Mouse (Mus musculus): Measurements from ENCODE around the gene Mc1r. TPM values are rescaled to one million over a fixed set of nuclear protein-coding genes. Genes with fewer than 3 reads are reported as not detected.
A peak's percentile ranks its signal among the peaks of the same experiment; 100 is the strongest.
"Not testable (repeated sequence)": the region's sequence is repeated elsewhere in the genome, so short reads cannot be mapped to it uniquely, and the experiment has no call there.

The Mc1r gene
- polyA plus RNA-seq, 1 experiment, result 0.15 TPM

GRCm38 (mm10) chr8:123431616-123432365 is 24.9 kb downstream of the Mc1r start:
- TF ChIP-seq POLR2A (IDR thresholded peaks at IDR 0.05; ENCODE audit: control insufficient read depth, low read depth, low read length) (no peak), CTCF (IDR thresholded peaks at IDR 0.05; ENCODE audit: control insufficient read depth, insufficient read depth, insufficient replicate concordance, low read depth, low read length) (no peak)
- H3K27ac ChIP-seq (ENCODE audit: control insufficient read depth, insufficient read depth, low read depth, low read length), result no peak overlapping the region

GRCm38 (mm10) chr8:123432381-123432780 is 25.5 kb downstream of the Mc1r start:
- Histone ChIP-seq H3K4me1 (ENCODE audit: control insufficient read depth, insufficient read depth, low read length) (no peaks in the 10 kb centered on the region), H3K27ac (ENCODE audit: control insufficient read depth, insufficient read depth, low read depth, low read length) (no peak overlapping the region), H3K4me3 (ENCODE audit: control insufficient read depth, low read depth, low read length) (no peak overlapping the region), H3K36me3 (ENCODE audit: control insufficient read depth, insufficient read depth, low read length) (no peaks in the 10 kb centered on the region), H3K27me3 (ENCODE audit: control insufficient read depth, insufficient read depth, low read length) (no peaks in the 10 kb centered on the region)
- TF ChIP-seq CTCF (IDR thresholded peaks at IDR 0.05; ENCODE audit: control insufficient read depth, insufficient read depth, insufficient replicate concordance, low read depth, low read length), result no peak
- no peak for TF ChIP-seq POLR2A (IDR thresholded peaks at IDR 0.05; ENCODE audit: control insufficient read depth, low read depth, low read length)

More at GRCm38 (mm10) chr8:123431616-123432365, 24.9 kb downstream of the Mc1r start:
- no peaks in the 10 kb centered on the region for H3K36me3 ChIP-seq (ENCODE audit: control insufficient read depth, insufficient read depth, low read length)
- H3K27me3 ChIP-seq (ENCODE audit: control insufficient read depth, insufficient read depth, low read length), result no peaks in the 10 kb centered on the region
- H3K4me1 ChIP-seq (ENCODE audit: control insufficient read depth, insufficient read depth, low read length), result no peaks in the 10 kb centered on the region
- no peak overlapping the region for H3K4me3 ChIP-seq (ENCODE audit: control insufficient read depth, low read depth, low read length)

- not testable (repeated sequence) for H3K36me3 ChIP-seq (ENCODE audit: control insufficient read depth, insufficient read depth, low read length); H3K4me3 ChIP-seq (ENCODE audit: control insufficient read depth, low read depth, low read length); H3K27me3 ChIP-seq (ENCODE audit: control insufficient read depth, insufficient read depth, low read length); H3K4me1 ChIP-seq (ENCODE audit: control insufficient read depth, insufficient read depth, low read length); H3K27ac ChIP-seq (ENCODE audit: control insufficient read depth, insufficient read depth, low read depth, low read length)
These were observed 26.5 kb downstream of the Mc1r start for GRCm38 (mm10) chr8:123433241-123433974.

GRCm38 (mm10) chr8:123441788-123442187 is 34.9 kb downstream of the Mc1r start:
- H3K4me1 ChIP-seq (ENCODE audit: control insufficient read depth, insufficient read depth, low read length), result peaks cover 12% of the 10 kb centered on the region
- no peaks in the 10 kb centered on the region for H3K36me3 ChIP-seq (ENCODE audit: control insufficient read depth, insufficient read depth, low read length)
- no peaks in the 10 kb centered on the region for H3K27me3 ChIP-seq (ENCODE audit: control insufficient read depth, insufficient read depth, low read length)
- TF ChIP-seq CTCF (IDR thresholded peaks at IDR 0.05; ENCODE audit: control insufficient read depth, insufficient read depth, insufficient replicate concordance, low read depth, low read length), result no peak
- TF ChIP-seq POLR2A (IDR thresholded peaks at IDR 0.05; ENCODE audit: control insufficient read depth, low read depth, low read length), result no peak
- no peak overlapping the region for H3K4me3 ChIP-seq (ENCODE audit: control insufficient read depth, low read depth, low read length)
- H3K27ac ChIP-seq (ENCODE audit: control insufficient read depth, insufficient read depth, low read depth, low read length), result no peak overlapping the region

- Histone ChIP-seq H3K27ac (ENCODE audit: control insufficient read depth, insufficient read depth, low read depth, low read length) (no peak overlapping the region), H3K4me3 (ENCODE audit: control insufficient read depth, low read depth, low read length) (no peak overlapping the region), H3K4me1 (ENCODE audit: control insufficient read depth, insufficient read depth, low read length) (peaks cover 12% of the 10 kb centered on the region), H3K36me3 (ENCODE audit: control insufficient read depth, insufficient read depth, low read length) (no peaks in the 10 kb centered on the region), H3K27me3 (ENCODE audit: control insufficient read depth, insufficient read depth, low read length) (no peaks in the 10 kb centered on the region)
- no peak for TF ChIP-seq CTCF (IDR thresholded peaks at IDR 0.05; ENCODE audit: control insufficient read depth, insufficient read depth, insufficient replicate concordance, low read depth, low read length)
- no peak for TF ChIP-seq POLR2A (IDR thresholded peaks at IDR 0.05; ENCODE audit: control insufficient read depth, low read depth, low read length)
These were observed 35.4 kb downstream of the Mc1r start for GRCm38 (mm10) chr8:123442351-123442750.

- TF ChIP-seq POLR2A (IDR thresholded peaks at IDR 0.05; ENCODE audit: control insufficient read depth, low read depth, low read length), result peak; percentile 34
- peak; percentile 56 for TF ChIP-seq CTCF (IDR thresholded peaks at IDR 0.05; ENCODE audit: control insufficient read depth, insufficient read depth, insufficient replicate concordance, low read depth, low read length)
- Histone ChIP-seq H3K27ac (ENCODE audit: control insufficient read depth, insufficient read depth, low read depth, low read length) (peak overlapping the region; percentile 91), H3K36me3 (ENCODE audit: control insufficient read depth, insufficient read depth, low read length) (no peaks in the 10 kb centered on the region), H3K4me3 (ENCODE audit: control insufficient read depth, low read depth, low read length) (peak overlapping the region; percentile 94), H3K4me1 (ENCODE audit: control insufficient read depth, insufficient read depth, low read length) (peaks cover 12% of the 10 kb centered on the region), H3K27me3 (ENCODE audit: control insufficient read depth, insufficient read depth, low read length) (no peaks in the 10 kb centered on the region)
These were observed 36.1 kb downstream of the Mc1r start for GRCm38 (mm10) chr8:123442871-123443575.

- no peaks in the 10 kb centered on the region for H3K36me3 ChIP-seq (ENCODE audit: control insufficient read depth, insufficient read depth, low read length)
- H3K27ac ChIP-seq (ENCODE audit: control insufficient read depth, insufficient read depth, low read depth, low read length), result no peak overlapping the region
- peaks cover 12% of the 10 kb centered on the region for H3K4me1 ChIP-seq (ENCODE audit: control insufficient read depth, insufficient read depth, low read length)
- H3K4me3 ChIP-seq (ENCODE audit: control insufficient read depth, low read depth, low read length), result peak overlapping the region; percentile 94
- no peaks in the 10 kb centered on the region for H3K27me3 ChIP-seq (ENCODE audit: control insufficient read depth, insufficient read depth, low read length)
- TF ChIP-seq POLR2A (IDR thresholded peaks at IDR 0.05; ENCODE audit: control insufficient read depth, low read depth, low read length) (no peak), CTCF (IDR thresholded peaks at IDR 0.05; ENCODE audit: control insufficient read depth, insufficient read depth, insufficient replicate concordance, low read depth, low read length) (no peak)
These were observed 36.6 kb downstream of the Mc1r start for GRCm38 (mm10) chr8:123443576-123443921.

Measured in testis, adult 2 months (tissue).